Mouse (Mus musculus) ES-E14 (cell line): ENCODE measurements around the gene Cxcl12. TPM values are rescaled to one million over a fixed set of nuclear protein-coding genes. Genes with fewer than 3 reads are reported as not detected.

Source experiments
- DNase-seq: peaks from one replicate; pipeline ENCODE4 v3.0.0-alpha.2; 2013; ENCODE audit warnings: low read depth, low spot score
- H3K27ac ChIP-seq: 2 replicates; pipeline ENCODE4 v1.5.1; 2012; ENCODE audit warnings: low read depth, mild to moderate bottlenecking, low read length, moderate library complexity, mixed read lengths; ENCODE audit not compliant: poor library complexity, insufficient read depth, severe bottlenecking
- H3K36me3 ChIP-seq: 2 replicates; pipeline ENCODE4 v1.6.1; 2012; ENCODE audit warnings: mild to moderate bottlenecking, low read length, moderate library complexity, mixed read lengths; ENCODE audit not compliant: control insufficient read depth, poor library complexity, insufficient read depth, severe bottlenecking
- H3K4me1 ChIP-seq, 2 experiments: fragments of 150-350 bp in 1 of 2; sonication (generic) in 1 of 2; 2 replicates each; pipeline ENCODE4 v1.6.1; 2012; ENCODE audit warnings: low read length in 2 of 2, mild to moderate bottlenecking in 1 of 2, mixed read lengths in 1 of 2; ENCODE audit not compliant: control insufficient read depth in 2 of 2, insufficient read depth in 2 of 2, poor library complexity in 1 of 2
- H3K4me3 ChIP-seq, 2 experiments: fragments of 150-350 bp in 1 of 2; sonication (generic) in 1 of 2; 2 replicates each; pipeline ENCODE4 v1.5.1; 2012; ENCODE audit warnings: low read length in 2 of 2, low read depth in 1 of 2, mild to moderate bottlenecking in 1 of 2, mixed read lengths in 1 of 2; ENCODE audit not compliant: insufficient read depth in 1 of 2, poor library complexity in 1 of 2, severe bottlenecking in 1 of 2
- H3K9ac ChIP-seq: 2 replicates; pipeline ENCODE4 v1.6.1; 2012; ENCODE audit warnings: low read depth, mild to moderate bottlenecking, low read length, mixed read lengths; ENCODE audit not compliant: poor library complexity, insufficient read depth, severe bottlenecking
- H3K9me3 ChIP-seq: fragments of 150-350 bp; sonication (generic); 2 replicates; pipeline ENCODE4 v1.6.1; 2012; ENCODE audit warnings: low read depth, mild to moderate bottlenecking, low read length; ENCODE audit not compliant: control insufficient read depth, insufficient read depth
- CHD2 ChIP-seq: IDR thresholded peaks from 2 replicates; pipeline ENCODE4 v1.6.1; 2014; ENCODE audit warnings: mild to moderate bottlenecking, low read depth, low read length, inconsistent platforms
- HCFC1 ChIP-seq: IDR thresholded peaks from 2 replicates; pipeline ENCODE4 v1.6.1; 2012; ENCODE audit warnings: low read length, inconsistent platforms, borderline replicate concordance; ENCODE audit not compliant: insufficient read depth
- MAFK ChIP-seq: IDR thresholded peaks from 2 replicates; pipeline ENCODE4 v1.6.1; 2014; ENCODE audit warnings: mild to moderate bottlenecking, low read depth, low read length, inconsistent platforms; ENCODE audit not compliant: insufficient read depth
- ZC3H11A ChIP-seq: IDR thresholded peaks from 2 replicates; pipeline ENCODE4 v1.6.1; 2012; ENCODE audit warnings: low read depth, mild to moderate bottlenecking, inconsistent platforms, low read length, borderline replicate concordance
- ZNF384 ChIP-seq: IDR thresholded peaks from 2 replicates; pipeline ENCODE4 v1.6.1; 2012; ENCODE audit warnings: low read depth, low read length, inconsistent platforms
- in situ Hi-C, 2 experiments: fragments of 600-800 bp; cut with MboI; formaldehyde crosslinking; loops; one replicate each; pipeline ENCODE4 v1.15.1; 2025; ENCODE audit warnings: low sequenced_read_pairs in 2 of 2, inconsistent platforms in 1 of 2; ENCODE audit not compliant: unreplicated experiment in 2 of 2
- total RNA-seq: library from RNA; depleted of rRNA; stranded (reverse); fragments of 300-350 nt; gene quantifications from 2 replicates; pipeline ENCODE4 v1.2.3, GENCODE M21; 2012

Gene Cxcl12
- total RNA-seq, 1 experiment, result 11.6 TPM

DNA sequence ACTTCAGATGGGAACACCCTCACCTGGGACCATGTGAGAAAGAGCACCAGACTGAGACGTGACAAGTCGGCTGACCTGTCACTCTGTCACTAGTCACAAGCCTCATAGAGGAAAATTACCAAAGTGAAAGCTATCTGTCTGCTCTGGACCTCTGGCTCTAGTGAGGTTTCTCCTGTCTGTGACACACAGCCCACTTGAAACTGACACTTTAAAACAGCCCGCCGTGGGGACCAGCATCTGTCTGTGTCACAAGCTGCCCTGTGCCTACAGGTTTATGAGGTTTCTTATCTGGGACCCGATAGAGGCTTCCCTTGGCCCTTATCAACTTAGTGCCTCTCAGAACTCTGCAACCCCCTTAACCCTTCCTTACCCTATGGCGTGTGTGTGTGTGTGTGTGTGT, 41.8 kb downstream of the Cxcl12 start:
- Histone ChIP-seq H3K27ac (no peak overlapping the region), H3K4me3 (no peak overlapping the region), H3K9me3 (no peaks in the 10 kb centered on the region), H3K9ac (no peak overlapping the region), H3K4me1 (no peaks in the 10 kb centered on the region), H3K36me3 (no peaks in the 10 kb centered on the region)
- TF ChIP-seq ZNF384 (no peak), MAFK (no peak), ZC3H11A (no peak), CHD2 (no peak)
- in situ Hi-C loops, result no loop called here
- no peak for DNase-seq

DNA sequence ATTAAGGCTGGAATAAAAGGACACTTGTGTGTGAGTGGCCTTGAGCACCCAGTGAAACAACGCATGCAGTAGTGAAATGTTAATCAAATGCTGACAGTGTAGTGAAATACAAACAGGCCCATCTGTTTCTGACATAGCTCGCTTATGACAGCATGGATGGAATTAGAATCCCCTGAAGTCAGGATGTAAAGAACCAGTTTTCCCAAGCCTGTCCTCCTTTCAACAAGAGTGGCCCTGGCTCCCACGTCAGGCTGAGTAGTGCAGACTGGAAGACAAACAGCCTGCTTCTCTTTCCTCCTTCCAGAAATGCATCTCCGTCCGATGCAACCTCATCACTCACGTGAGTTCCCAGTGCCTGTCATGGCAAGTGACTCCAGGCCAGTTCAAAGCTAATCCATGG, 42.2 kb downstream of the Cxcl12 start:
- Histone ChIP-seq H3K9me3 (no peaks in the 10 kb centered on the region), H3K36me3 (no peaks in the 10 kb centered on the region), H3K27ac (no peak overlapping the region), H3K4me3 (no peak overlapping the region), H3K9ac (no peak overlapping the region), H3K4me1 (no peaks in the 10 kb centered on the region)
- DNase-seq, result no peak
- TF ChIP-seq ZC3H11A (no peak), HCFC1 (no peak), CHD2 (no peak), ZNF384 (no peak), MAFK (no peak)
- in situ Hi-C loops, result no loop called here

DNA sequence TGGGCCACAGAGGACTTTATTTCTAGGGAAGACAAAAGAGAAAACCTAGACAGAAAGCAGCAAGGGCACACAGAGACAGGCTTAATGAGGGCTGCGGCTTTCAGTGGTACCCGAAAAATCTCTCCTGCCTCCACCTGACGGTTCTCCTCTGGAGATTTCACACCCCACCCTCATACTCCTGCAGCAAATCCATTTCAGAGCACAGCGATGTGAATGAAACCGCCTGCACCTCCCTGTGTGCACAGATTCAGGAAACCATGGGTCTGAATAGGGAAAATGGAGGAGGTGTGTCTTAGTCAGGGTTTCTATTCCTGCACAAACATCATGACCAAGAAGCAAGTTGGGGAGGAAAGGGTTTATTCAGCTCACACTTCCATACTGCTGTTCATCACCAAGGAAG, 46.2 kb downstream of the Cxcl12 start:
- no peaks in the 10 kb centered on the region for H3K36me3 ChIP-seq
- H3K27ac ChIP-seq, result no peak overlapping the region
- no peaks in the 10 kb centered on the region for H3K9me3 ChIP-seq
- no peak overlapping the region for H3K9ac ChIP-seq
- DNase-seq, result no peak
- H3K4me1 ChIP-seq, result no peaks in the 10 kb centered on the region
- H3K4me3 ChIP-seq, result no peak overlapping the region
- in situ Hi-C loops, result no loop called here
- no peak for TF ChIP-seq MAFK
- no peak for TF ChIP-seq ZC3H11A

DNA sequence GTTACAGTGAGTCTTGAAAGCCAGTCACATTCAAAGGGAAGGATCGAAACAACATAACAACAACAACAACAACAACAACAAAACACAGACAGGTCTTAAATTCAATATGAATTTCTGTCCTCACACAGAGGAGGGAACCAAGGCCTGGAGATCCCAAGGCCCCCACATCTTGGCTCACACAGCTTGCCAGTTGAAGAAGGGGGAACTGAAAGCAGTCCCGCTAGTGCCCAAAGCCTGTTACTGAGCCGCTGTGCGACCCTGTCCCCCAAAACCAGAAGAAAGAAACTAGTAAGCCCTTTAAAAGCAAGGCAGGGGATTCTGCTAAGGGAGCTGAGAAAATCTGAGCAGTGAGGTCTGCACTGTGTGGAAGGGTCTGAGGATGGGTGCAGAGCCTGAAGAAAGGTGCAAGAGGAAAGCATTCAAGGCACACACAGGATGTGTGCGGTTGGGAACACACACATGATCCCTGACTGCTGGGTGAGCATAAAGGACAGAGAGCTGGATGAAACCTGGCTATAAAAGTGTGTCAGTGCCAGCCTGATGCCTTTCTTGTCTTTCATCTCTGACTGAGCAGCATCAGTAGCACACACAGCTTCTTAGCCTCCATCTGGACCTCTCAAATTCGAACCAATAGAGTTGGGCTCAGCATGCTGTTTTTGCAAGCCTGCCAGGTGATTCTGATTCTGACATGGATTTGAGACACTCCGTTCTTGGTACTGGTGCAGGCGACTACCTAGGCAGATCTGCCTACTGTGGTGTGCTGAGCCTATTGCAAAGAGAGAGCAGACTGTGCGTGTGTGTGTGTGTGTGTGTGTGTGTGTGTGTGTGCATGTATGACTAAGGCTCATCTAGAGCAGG, 50.3 kb downstream of the Cxcl12 start:
- no peaks in the 10 kb centered on the region for H3K9me3 ChIP-seq
- no peak for DNase-seq
- H3K4me3 ChIP-seq, result no peak overlapping the region
- in situ Hi-C loops, result no loop called here
- peaks cover 0 to 2% of the 10 kb centered on the region in 2 experiments; a peak in 1 of 4 replicates for H3K4me1 ChIP-seq
- TF ChIP-seq HCFC1 (no peak), ZC3H11A (no peak), CHD2 (no peak)
- no peaks in the 10 kb centered on the region for H3K36me3 ChIP-seq
- H3K27ac ChIP-seq, result no peak overlapping the region
- H3K9ac ChIP-seq, result no peak overlapping the region

DNA sequence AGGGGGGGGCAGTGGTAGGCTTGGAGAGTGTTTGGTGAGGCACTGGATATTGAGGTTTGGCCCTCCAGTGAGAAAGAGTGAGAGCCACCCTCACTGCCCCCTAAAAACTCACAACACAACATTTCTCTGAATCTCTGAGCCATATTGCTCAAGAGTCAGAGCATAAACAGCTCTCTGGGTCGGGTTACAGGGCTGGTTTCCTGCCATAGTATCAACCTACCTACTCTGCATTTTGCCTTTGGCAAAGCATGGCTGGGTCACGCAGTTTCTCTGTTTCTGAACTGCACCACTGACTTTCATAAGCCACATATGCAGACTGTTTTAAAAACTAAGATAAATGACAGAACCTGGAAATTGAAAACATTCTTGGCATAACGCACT, 51.0 kb downstream of the Cxcl12 start:
- peaks cover 0 to 2% of the 10 kb centered on the region in 2 experiments; a peak in 1 of 4 replicates for H3K4me1 ChIP-seq
- TF ChIP-seq ZC3H11A, result no peak
- TF ChIP-seq CHD2, result no peak
- no peak for TF ChIP-seq HCFC1
- TF ChIP-seq ZNF384, result no peak
- TF ChIP-seq MAFK, result no peak
- no peak overlapping the region for H3K4me3 ChIP-seq
- DNase-seq, result no peak
- no peaks in the 10 kb centered on the region for H3K9me3 ChIP-seq
- H3K36me3 ChIP-seq, result no peaks in the 10 kb centered on the region
- no peak overlapping the region for H3K9ac ChIP-seq
- H3K27ac ChIP-seq, result no peak overlapping the region
- in situ Hi-C loops, result no loop called here
